Mouse (Mus musculus) layer of hippocampus, adult 11-12 months (tissue): ENCODE results near the gene 2310034G01Rik.

Source experiments
- DNase-seq: peaks from one replicate; pipeline ENCODE4 v3.0.0; 2022; ENCODE audit warnings: low spot score

The 2310034G01Rik gene

GRCm38 (mm10) chr19:46357344-46358280 is 7.5 kb upstream of the 2310034G01Rik start:
- no peak for DNase-seq

DNA sequence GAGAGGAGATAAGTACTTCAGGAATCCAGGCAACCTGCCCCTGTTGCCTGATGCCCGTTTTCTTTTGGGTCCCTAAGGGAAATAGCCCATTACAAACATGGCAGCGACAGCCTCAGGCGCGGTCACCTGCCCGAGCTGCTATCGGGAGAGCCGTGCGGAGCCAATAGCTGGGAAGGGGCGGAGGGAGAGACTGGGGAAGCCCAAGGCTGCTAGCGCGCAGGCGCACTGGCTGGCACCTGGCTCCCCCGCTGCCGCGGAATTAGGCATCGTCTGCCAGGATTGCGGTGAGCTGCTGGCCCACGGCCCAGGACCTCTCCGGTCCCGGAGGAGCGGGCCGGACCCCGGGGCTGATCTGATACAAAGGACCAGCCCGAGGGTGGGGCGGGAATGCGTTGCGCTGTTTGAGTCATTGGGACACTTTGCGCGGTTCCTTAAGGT is 6.6 kb upstream of the 2310034G01Rik start:
- DNase-seq, result peak; percentile 90

DNA sequence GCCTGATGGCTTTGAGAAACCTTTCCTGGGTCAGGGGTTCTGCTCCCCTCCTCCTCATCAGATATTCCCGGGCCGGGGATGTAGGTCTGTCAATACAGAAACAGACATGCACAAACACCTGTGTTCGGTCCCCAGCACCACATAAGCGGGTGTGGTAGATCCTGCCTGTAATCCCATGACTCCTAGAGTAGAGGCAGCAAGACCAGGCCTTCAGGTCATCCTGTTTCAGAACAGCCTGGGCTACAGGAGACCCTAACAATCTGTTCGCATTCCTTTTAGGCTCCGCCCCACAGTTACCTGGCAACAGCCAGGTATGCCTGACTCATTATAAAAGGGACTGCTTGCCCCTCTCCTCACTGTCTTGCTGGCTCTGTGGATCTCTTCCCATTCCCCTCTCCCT is 552 bp downstream of the 2310034G01Rik start:
- DNase-seq, result no peak

DNA sequence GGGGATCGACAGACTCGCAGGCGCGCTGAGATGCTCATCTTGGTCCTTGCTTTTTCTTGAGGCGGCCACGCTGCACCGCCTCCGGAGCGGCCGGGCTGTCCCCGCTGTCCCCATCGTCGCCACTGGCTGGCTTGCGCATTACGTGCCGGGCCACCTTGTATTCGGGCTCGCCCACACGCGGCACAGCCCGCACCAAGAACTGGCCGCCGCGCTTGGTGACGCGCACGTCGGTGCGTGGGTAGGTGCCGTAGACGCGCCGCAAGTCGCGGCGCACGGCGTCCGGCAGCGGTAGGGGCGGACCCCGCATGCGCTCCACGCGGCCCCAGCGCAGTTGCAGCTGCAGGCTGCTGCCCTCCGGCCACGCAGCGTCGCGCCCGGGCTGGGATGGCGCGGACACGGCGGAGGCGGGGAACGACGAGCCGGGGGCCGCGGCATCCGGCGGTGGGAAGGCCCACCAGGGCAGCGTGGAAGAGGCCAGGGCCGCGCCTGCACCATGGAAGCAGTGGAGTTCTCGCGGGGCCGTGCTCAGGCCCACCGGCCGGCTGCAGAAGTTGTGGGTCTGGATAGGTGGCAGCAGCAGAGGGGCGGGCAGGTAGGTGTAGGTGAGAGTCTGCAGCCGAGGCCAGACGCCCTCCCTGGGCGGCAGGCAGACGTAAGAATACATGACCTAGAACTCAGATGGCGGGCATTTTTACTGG is 1.2 kb downstream of the 2310034G01Rik start:
- DNase-seq, result peak; percentile 91

- no peak for DNase-seq
Measured at GRCm38 (mm10) chr19:46347936-46348668, 2.0 kb downstream of the 2310034G01Rik start.

DNA sequence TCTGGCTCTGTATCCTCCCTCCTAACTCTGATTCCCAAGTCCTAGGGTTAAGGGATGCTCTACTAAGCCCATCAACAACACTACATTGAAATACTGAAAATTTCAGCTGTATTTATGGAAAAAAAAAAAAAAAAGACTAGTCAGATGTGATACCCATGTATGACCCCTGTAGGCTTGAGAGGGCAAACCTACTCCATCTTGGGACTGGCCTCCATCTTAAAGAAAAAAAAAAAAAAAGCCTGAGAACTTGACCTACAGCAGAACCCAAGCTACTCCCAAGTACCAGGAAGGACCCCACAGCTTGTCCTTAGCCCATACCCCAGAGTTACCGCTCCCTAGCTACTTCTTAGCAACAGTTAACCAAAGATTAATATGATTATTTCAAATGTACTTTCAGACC is 3.0 kb downstream of the 2310034G01Rik start:
- no peak for DNase-seq

GRCm38 (mm10) chr19:46344710-46345419 is 5.2 kb downstream of the 2310034G01Rik start:
- no peak for DNase-seq

GRCm38 (mm10) chr19:46339287-46339971 is 10.7 kb downstream of the 2310034G01Rik start:
- peak; percentile 63 for DNase-seq

GRCm38 (mm10) chr19:46338942-46339286 is 11.2 kb downstream of the 2310034G01Rik start:
- DNase-seq, result no peak

- peak; percentile 99 for DNase-seq
Measured at GRCm38 (mm10) chr19:46338331-46338936, 11.7 kb downstream of the 2310034G01Rik start, which contains the start of gene Cuedc2. TSS of gene Cuedc2 (minus strand) at chr19:46338702.

- DNase-seq, result no peak
Measured at GRCm38 (mm10) chr19:46337719-46338330, 12.3 kb downstream of the 2310034G01Rik start.

DNA sequence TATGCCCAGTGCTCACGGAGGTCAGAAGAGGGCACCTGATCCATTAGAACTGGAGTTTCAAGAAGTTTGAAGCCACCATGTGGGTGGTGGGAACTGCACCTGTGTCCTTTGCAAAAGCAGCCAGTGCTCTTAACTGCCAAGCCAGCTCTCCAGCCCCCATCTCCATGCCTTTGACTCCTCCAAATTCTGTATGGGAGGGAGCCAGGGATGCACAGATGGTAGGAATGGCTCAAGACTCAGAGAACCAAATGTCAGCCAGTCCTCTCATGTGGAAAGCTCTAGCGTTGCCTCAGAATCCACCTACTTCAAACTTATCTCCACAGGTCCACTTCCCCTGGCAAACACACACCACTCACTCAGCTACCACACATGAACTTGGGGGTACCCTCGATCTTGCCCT is 16.2 kb downstream of the 2310034G01Rik start:
- no peak for DNase-seq

DNA sequence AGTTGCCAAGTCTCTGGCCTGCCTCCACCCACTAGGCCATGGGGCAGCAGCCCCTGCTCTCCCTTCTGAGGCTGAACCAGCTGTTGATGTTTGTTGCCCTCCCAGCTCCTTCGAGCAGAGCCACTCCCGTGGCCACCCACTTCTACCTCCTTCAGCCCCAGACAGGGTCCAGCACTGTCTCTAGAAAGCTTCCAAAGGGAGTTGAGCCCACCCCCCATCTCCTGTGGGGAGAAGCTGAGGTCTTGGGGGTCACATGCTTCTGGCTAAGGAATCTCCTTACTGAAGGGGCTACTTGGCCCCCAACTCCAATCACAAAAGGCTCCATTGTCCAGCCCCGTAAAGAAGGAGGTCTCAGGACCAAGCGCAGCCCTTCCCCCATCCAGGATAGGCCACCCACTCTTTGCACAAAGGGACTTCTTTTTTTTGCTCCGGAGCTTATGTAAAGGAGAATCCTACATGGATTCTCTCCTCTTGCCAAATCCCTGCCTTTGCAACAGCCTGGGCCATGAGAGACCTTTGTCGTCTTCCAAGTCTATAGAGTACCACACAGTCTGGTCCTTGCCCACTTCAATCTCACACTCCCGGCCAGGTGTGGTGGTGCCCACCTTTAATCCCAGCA is 17.3 kb downstream of the 2310034G01Rik start:
- DNase-seq, result no peak

DNA sequence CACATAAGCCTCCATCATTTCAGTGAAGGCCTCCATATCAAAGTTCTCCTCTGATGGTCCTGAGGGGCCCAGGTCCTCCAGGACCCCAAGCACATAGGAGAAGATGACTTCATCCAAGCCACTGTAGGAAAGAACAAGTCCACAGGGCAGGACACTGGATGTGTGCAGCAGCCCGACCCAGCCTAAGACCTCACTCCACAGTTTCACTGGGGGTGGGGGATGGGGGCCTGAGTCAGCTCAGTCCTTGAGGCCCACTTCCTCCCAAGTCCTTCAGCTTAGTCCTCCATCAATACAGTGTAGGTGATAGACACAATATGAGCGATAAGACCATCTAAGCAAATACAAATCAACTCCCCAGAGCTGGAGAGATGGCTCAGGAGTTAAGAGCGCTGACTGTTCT is 18.2 kb downstream of the 2310034G01Rik start:
- no peak for DNase-seq

- DNase-seq, result no peak
Measured at GRCm38 (mm10) chr19:46331326-46331725, 18.8 kb downstream of the 2310034G01Rik start.

DNA sequence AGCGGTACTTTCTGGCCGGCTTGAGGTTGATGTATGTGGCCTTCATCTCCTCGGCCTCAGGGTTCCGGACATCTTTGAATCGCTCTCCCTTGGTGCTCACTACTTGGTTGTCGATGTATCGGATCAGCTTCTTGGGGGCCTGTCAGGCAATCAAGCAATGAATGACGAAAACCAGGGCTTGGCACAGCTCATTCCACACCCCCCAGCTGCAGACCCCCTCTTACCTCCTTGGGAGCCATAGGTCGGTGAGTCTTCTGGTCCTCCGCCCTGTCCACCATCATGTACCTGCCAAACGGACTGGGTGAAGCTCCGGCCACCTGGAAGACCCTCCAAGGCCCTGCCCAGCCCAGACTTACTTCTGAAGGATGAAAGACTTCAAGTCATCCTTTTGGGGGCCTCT is 19.4 kb downstream of the 2310034G01Rik start:
- DNase-seq, result no peak

DNA sequence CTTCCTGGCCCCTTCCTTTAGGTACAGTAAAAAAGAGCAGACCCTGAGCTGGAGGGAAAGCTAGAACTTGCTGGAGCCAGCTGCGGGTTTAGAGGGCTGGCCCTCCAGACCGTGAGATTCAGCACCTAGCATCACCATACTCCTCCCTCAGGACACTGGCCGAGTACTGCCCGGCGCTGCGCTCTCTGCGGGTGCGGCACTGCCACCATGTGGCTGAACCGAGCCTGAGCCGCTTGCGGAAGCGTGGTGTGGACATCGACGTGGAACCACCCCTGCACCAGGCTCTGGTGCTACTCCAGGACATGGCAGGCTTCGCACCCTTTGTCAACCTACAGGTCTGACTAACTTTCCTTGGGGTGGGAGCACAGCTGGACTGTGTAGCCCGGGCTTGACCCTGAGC is 20.2 kb downstream of the 2310034G01Rik start:
- DNase-seq, result peak; percentile 81

DNA sequence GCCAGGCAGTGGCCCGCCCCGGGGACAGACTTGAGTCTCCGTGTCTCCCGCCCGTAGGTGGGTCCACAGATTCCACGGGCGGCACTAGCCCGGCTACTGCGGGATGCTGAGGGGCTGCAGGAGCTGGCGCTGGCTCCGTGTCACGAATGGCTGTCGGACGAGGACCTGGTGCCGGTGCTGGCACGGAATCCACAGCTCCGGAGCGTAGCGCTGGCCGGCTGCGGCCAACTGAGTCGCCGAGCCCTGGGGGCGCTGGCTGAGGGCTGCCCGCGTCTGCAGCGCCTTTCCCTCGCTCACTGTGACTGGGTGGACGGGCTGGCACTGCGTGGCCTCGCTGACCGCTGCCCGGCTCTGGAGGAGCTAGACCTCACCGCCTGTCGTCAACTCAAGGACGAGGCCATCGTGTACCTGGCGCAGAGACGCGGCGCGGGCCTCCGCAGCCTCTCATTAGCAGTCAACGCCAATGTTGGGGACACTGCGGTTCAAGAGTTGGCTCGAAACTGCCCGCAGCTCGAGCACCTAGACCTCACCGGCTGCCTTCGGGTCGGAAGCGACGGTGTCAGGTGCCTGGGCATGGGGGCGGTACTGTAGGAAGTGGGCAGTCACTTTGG is 21.0 kb downstream of the 2310034G01Rik start:
- no peak for DNase-seq
